Mouse (Mus musculus): ENCODE measurements around the gene Rpl4.

GRCm38 (mm10) chr9:64225805-64226204 is 52.6 kb downstream of the Rpl4 start:
- TF ChIP-seq POLR2A (IDR thresholded peaks at IDR 0.05; ENCODE audit: low read depth, low read length) (no peak), CTCF (conservative IDR thresholded peaks at IDR 0.05; ENCODE audit: insufficient read depth, insufficient read length, low read depth, low read length) (no peak)
